Mouse (Mus musculus): ENCODE data around the gene Gbf1. TPM values are rescaled to one million over a fixed set of nuclear protein-coding genes. Genes with fewer than 3 reads are reported as not detected.

Gbf1 gene
- polyA plus RNA-seq, 1 experiment = 40.8 TPM

GRCm38 (mm10) chr19:46304216-46304841 lies 152.0 kb downstream of the Gbf1 start, which contains the start of gene Nfkb2:
Nfkb2 (plus strand) TSS chr19:46304320.
- H3K4me3 ChIP-seq (ENCODE audit: insufficient read depth, poor library complexity, severe bottlenecking) = peak within 1 kb of the TSS; percentile 84
- H3K79me2 ChIP-seq (ENCODE audit: control insufficient read depth, insufficient read depth) = peaks cover 17% of the 10 kb centered on the region

GRCm38 (mm10) chr19:46304908-46305333 lies 152.6 kb downstream of the Gbf1 start:
- TF ChIP-seq MYOD1 (IDR thresholded peaks at IDR 0.05; ENCODE audit: control insufficient read depth, insufficient read length, low read depth) (no peak), MYOG (IDR thresholded peaks at IDR 0.05; ENCODE audit: control insufficient read depth, extremely low read depth, insufficient read length) (no peak)
- Histone ChIP-seq H3K79me3 (ENCODE audit: low read depth) (no peaks in the 10 kb centered on the region), H3K79me2 (ENCODE audit: control insufficient read depth, insufficient read depth) (peaks cover 17% of the 10 kb centered on the region), H3K4me3 (ENCODE audit: insufficient read depth, poor library complexity, severe bottlenecking) (peak overlapping the region; percentile 84), H3K27me3 (ENCODE audit: control insufficient read depth, insufficient read depth, insufficient read length) (no peaks in the 10 kb centered on the region), H3K36me3 (ENCODE audit: control insufficient read depth, insufficient read depth) (peaks cover 27% of the 10 kb centered on the region), H3ac (ENCODE audit: control insufficient read depth, insufficient read length, low read depth) (peak overlapping the region; percentile 45)

More at GRCm38 (mm10) chr19:46304216-46304841, 152.0 kb downstream of the Gbf1 start, which contains the start of gene Nfkb2:
- H3K79me3 ChIP-seq (ENCODE audit: low read depth) = no peaks in the 10 kb centered on the region
- peaks cover 22% of the 10 kb centered on the region for H3K36me3 ChIP-seq (ENCODE audit: control insufficient read depth, insufficient read depth)
- H3K27me3 ChIP-seq (ENCODE audit: control insufficient read depth, insufficient read depth, insufficient read length) = no peaks in the 10 kb centered on the region
- peak within 1 kb of the TSS; percentile 78 for H3ac ChIP-seq (ENCODE audit: control insufficient read depth, insufficient read length, low read depth)
- TF ChIP-seq MYOD1 (IDR thresholded peaks at IDR 0.05; ENCODE audit: control insufficient read depth, insufficient read length, low read depth) (no peak), USF1 (IDR thresholded peaks at IDR 0.05; ENCODE audit: low read depth) (no peak), MAX (IDR thresholded peaks at IDR 0.05) (peak; percentile 10), CTCF (IDR thresholded peaks at IDR 0.05; ENCODE audit: control insufficient read depth, insufficient read depth, insufficient read length) (peak; percentile 40)

- Histone ChIP-seq H3K27me3 (ENCODE audit: control insufficient read depth, insufficient read depth, insufficient read length) (no peaks in the 10 kb centered on the region), H3K4me3 (ENCODE audit: insufficient read depth, poor library complexity, severe bottlenecking) (peak overlapping the region; percentile 84), H3K36me3 (ENCODE audit: control insufficient read depth, insufficient read depth) (peaks cover 31% of the 10 kb centered on the region), H3K79me2 (ENCODE audit: control insufficient read depth, insufficient read depth) (peaks cover 17% of the 10 kb centered on the region), H3K79me3 (ENCODE audit: low read depth) (no peaks in the 10 kb centered on the region), H3ac (ENCODE audit: control insufficient read depth, insufficient read length, low read depth) (peak overlapping the region; percentile 64)
- TF ChIP-seq MYOG (IDR thresholded peaks at IDR 0.05; ENCODE audit: control insufficient read depth, extremely low read depth, insufficient read length) = no peak
- TF ChIP-seq MYOD1 (IDR thresholded peaks at IDR 0.05; ENCODE audit: control insufficient read depth, insufficient read length, low read depth) = no peak
These were observed 153.3 kb downstream of the Gbf1 start for GRCm38 (mm10) chr19:46305432-46306267.

GRCm38 (mm10) chr19:46306268-46306610 lies 153.9 kb downstream of the Gbf1 start:
- Histone ChIP-seq H3K36me3 (ENCODE audit: control insufficient read depth, insufficient read depth) (peaks cover 36% of the 10 kb centered on the region), H3K79me3 (ENCODE audit: low read depth) (no peaks in the 10 kb centered on the region), H3K79me2 (ENCODE audit: control insufficient read depth, insufficient read depth) (peaks cover 17% of the 10 kb centered on the region), H3ac (ENCODE audit: control insufficient read depth, insufficient read length, low read depth) (peak overlapping the region; percentile 28), H3K4me3 (ENCODE audit: insufficient read depth, poor library complexity, severe bottlenecking) (peak overlapping the region; percentile 84), H3K27me3 (ENCODE audit: control insufficient read depth, insufficient read depth, insufficient read length) (no peaks in the 10 kb centered on the region)
- TF ChIP-seq CTCF (IDR thresholded peaks at IDR 0.05; ENCODE audit: control insufficient read depth, insufficient read depth, insufficient read length) (no peak), MYOG (IDR thresholded peaks at IDR 0.05; ENCODE audit: control insufficient read depth, extremely low read depth, insufficient read length) (no peak), MYOD1 (IDR thresholded peaks at IDR 0.05; ENCODE audit: control insufficient read depth, insufficient read length, low read depth) (no peak), USF1 (IDR thresholded peaks at IDR 0.05; ENCODE audit: low read depth) (no peak), FOSL1 (IDR thresholded peaks at IDR 0.05; ENCODE audit: insufficient read depth, low read length, poor library complexity, severe bottlenecking) (no peak), MAX (IDR thresholded peaks at IDR 0.05) (no peak), CEBPB (IDR thresholded peaks at IDR 0.05; ENCODE audit: low read depth) (no peak)

GRCm38 (mm10) chr19:46306751-46307289 lies 154.5 kb downstream of the Gbf1 start:
- Histone ChIP-seq H3K36me3 (ENCODE audit: control insufficient read depth, insufficient read depth) (peaks cover 41% of the 10 kb centered on the region), H3K4me3 (ENCODE audit: insufficient read depth, poor library complexity, severe bottlenecking) (no peak overlapping the region), H3K79me3 (ENCODE audit: low read depth) (no peaks in the 10 kb centered on the region), H3K79me2 (ENCODE audit: control insufficient read depth, insufficient read depth) (peaks cover 17% of the 10 kb centered on the region), H3ac (ENCODE audit: control insufficient read depth, insufficient read length, low read depth) (no peak overlapping the region), H3K27me3 (ENCODE audit: control insufficient read depth, insufficient read depth, insufficient read length) (no peaks in the 10 kb centered on the region)
- TF ChIP-seq USF1 (IDR thresholded peaks at IDR 0.05; ENCODE audit: low read depth) = no peak
- TF ChIP-seq MYOD1 (IDR thresholded peaks at IDR 0.05; ENCODE audit: control insufficient read depth, insufficient read length, low read depth) = no peak
- TF ChIP-seq MYOG (IDR thresholded peaks at IDR 0.05; ENCODE audit: control insufficient read depth, extremely low read depth, insufficient read length) = no peak
- TF ChIP-seq MAX (IDR thresholded peaks at IDR 0.05) = no peak
- TF ChIP-seq FOSL1 (IDR thresholded peaks at IDR 0.05; ENCODE audit: insufficient read depth, low read length, poor library complexity, severe bottlenecking) = no peak
- TF ChIP-seq CTCF (IDR thresholded peaks at IDR 0.05; ENCODE audit: control insufficient read depth, insufficient read depth, insufficient read length) = no peak
- no peak for TF ChIP-seq CEBPB (IDR thresholded peaks at IDR 0.05; ENCODE audit: low read depth)
